Mouse (Mus musculus) urinary bladder, postnatal 36 days (tissue): ENCODE measurements at regions not wholly inside any gene's neighbourhood (a gene's known extent, or its start where the extent isn't known, plus 50 kb on each side); places are given as distances from the start of the nearest gene placed in this dataset.

Source experiments
- DNase-seq, 2 experiments: peaks; one replicate each; pipeline ENCODE4 v3.0.0; 2022; ENCODE audit warnings: low spot score in 2 of 2, mixed read lengths in 1 of 2

DNA sequence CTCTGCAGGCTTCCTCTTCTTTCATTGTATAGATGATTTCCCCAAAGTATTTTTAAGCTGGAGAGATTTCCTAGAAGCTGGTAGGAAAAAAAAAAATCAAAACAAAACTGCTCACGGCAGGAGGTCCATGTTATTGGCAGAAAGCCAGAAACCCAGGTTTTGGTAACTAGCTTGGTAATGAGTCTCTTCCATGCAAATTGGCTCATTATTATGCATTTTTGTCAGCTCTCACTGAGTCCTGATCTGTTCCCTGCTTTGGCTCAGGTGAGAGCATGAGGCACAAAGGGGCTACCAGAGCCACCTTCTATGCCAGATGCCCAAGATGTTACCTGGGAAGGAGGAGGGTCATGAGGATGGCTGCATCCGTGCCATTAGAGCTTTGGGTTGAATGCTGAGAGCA, 146.3 kb upstream of the Vstm2b start:
- DNase-seq: no peak

DNA sequence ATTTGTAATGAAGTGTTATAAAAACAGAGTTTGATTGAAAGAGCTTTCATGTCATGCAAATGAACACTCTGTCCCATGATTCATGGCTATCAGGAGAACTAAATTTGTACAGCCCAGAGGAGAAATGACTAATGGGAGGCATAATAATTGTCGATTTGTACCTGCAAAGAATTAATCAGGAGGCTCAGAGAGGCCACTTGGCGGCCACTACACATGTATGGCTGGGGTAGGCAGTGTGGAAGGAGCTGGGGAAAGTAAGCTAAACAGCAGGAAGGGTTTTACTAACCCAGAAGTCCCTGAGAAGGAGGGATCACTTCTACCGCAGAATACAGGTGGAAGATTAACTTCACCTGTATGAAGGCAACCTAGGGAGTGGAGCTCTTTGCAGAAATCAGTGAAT, 145.9 kb upstream of the Vstm2b start:
- DNase-seq: no peak

DNA sequence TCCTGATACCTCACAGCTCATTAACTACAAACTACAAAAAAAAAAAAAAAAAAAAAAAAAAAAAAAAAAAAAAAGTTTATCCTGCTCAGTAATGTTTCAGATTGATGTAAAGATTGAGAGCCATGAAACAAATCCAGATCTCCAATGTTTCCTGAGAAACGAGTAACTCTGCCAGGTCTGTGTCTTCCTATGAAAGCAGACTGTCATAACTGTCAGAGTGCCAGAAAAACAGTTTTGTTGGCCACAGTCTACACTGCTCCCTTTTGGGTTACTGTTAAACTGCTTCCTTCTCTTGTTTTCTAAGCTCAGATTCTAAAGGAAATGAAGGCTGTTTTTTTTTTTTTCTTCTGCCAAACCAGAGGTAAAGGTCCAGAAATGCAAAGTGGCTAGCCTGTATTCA, 144.6 kb upstream of the Vstm2b start:
- DNase-seq: no peak

DNA sequence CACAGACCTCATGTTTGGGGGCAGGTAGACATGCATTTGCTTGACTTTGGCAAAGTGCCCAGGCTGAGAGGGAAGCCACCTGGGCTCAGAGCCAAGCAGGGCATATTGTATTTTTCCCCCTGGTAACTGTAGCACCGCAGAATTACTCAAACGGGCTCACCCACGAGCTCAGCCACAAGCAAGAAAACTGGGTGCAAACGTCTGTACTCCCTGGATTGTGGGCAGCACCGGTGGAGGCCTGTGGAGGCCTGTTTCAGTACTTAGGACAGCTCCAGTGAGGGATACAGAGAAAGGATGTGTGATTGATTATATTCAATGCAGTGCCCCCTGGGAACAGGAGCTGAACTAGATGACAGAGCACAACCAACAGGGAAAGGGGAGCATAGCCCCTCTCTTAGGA, 135.6 kb upstream of the Vstm2b start:
- no peak for DNase-seq

DNA sequence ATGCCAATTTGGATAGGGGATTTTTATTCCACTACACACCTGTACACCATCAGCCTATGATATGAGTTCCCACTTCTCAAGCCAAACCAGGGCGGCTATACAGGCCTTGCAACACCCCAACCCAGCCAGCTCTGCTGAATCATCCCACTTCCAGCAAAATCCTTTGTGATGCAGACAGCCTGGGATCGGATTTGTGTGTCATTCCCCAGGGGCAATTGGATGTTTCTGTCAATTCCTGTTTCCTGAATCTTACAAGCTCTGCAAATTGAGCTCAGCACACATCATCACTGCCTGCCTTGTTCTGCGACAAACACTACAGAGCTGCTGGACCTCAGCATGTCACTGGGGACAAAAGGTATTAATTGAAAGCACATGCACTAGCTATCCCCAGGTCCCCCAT, 132.0 kb upstream of the Vstm2b start:
- no peak for DNase-seq

DNA sequence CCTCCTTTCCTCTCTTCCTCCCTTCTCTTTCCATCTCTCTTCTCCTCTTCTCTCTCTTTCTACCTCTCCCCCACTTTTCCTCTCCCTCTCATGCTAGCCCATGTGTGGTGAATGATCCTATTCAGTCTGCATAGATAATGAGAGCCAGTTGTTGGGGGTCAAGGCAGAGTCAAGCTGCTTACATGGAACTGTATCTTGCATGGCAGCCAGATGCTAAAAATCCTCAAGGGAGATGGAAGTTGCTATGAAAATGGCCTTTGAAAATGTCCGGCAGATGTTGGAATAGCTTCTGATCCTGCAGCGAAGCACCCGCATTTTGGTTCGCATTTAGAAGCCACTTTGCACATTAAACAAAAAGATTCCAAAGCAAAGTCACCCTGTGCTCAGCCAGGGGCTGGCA, 121.9 kb upstream of the Vstm2b start:
- no peak for DNase-seq

DNA sequence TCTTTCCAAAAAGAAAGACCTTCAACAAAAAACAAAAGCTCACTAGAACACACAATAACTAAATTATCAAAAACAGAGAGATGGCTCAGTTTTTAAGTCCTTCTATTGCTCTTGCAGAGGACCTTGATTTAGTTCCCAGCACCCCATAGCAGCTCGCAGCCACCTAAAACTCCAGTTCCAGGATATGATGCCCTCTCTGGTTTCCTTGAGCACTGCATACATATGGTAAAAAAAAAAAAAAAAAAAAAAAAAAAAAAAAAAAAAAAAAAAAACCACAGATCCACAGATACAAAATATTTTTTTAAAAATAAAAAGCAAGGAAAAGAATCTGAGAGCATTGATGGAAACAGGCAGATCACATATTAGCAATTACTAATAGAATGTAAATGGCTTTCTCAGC, 113.2 kb upstream of the Vstm2b start:
- no peak for DNase-seq

DNA sequence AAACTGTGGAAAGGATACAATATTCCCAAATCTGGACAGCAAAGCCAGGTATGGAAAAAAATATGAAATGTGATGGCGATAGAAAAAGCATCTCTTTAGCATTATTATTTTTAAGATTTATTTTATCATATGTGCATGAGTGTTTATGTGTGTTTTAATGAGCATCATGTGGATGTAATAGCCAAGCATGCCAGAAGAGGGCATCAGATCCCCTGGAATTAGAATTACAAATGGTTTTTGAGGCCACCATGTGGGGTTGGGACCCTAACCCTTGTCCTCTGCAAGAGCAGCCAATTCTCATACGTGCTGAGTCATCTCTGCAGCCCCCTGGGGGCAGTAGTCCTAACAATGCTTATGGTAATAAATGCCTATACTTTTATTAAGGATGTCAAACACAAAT, 111.4 kb upstream of the Vstm2b start:
- no peak for DNase-seq

DNA sequence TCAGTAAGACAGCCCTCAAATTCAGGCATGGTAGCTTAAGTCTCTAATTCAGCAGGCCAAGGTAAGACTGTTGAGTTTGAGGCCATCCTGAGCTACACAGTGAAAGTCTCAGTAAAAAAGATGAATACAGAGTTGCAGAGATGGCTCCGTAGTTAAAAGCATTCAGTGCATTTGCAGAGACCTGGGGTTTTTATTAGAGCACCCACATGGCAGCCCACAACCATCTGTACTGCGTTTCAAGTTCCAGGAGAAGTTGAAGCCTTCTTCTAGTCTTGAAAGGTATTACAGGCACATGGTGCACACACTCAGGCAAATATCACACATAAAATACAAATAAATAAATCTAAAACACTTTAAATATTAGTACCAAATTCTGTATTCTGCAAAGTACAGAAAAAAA, 109.6 kb upstream of the Vstm2b start:
- no peak for DNase-seq

DNA sequence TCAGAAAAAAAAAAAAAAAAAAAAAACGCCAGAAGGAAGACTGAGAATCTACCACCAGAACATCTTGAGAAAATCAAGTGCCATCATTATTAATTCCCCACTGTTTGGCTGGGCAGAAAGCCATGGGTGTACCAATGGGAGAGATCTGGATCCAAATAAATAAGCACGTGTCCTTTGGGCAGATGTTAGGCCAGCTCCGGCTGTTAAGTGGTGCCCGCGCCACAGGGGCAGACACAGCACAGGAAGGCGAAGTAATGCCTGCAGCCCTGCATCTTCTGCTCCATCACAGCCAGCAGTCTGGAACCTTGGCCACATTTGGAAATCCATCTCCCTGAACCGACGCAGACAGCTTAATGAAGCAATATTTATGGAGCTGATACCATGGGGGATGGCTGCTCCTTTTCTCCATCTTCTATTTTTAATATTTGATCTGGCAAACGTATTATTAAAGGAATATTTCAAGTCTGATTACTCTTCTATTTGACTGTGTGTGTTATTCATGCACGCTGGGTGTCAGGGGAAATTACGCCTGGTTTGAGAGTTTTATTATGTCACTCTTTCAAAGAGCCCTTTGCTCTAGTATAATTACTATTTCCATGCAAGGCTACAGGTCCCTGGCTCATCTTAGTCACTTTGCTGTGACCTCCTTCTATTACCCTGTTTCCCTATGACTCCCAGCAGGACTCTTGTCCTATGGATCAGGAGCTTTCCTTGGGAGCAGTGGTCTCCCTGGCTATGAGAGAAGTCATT, 103.5 kb upstream of the Vstm2b start:
- DNase-seq: no peak

DNA sequence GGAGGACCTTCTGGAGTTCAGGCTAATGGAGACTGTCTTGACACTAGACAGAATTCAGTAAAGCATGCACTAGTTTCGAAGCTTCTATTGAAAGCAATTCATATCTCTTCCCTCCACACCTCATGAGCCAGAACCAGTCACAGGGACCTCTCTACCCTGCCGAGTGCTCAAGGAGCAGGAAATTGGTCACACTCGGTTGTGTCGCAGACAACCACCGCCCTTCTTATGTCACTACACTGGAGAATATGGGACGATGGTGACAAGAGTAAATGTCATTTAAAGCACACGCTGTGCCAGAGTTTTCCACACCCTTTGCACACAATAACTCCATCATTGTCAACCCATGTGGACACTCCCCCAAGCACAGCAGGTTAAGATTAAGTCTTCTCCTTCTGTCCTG, 98.3 kb upstream of the Vstm2b start:
- no peak for DNase-seq

DNA sequence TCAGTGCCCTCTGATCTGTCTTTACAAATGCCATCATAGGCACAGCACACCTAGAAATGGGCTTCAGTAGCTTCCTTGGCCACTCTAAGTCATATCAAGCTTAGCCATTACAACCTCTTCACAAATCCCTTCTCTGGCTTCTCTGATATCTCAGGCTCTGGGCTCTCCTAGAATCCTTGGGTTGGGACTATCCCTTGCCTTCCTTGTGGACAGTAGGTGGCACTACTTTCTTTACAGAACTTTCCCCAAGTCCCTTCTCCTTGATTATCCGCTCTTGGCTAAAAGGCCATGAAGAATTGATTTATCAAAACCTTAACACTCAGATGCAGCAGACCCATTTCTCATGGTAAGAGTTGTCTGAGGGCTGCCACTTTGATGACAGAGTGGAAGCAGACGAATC, 96.8 kb upstream of the Vstm2b start:
- no peak for DNase-seq

DNA sequence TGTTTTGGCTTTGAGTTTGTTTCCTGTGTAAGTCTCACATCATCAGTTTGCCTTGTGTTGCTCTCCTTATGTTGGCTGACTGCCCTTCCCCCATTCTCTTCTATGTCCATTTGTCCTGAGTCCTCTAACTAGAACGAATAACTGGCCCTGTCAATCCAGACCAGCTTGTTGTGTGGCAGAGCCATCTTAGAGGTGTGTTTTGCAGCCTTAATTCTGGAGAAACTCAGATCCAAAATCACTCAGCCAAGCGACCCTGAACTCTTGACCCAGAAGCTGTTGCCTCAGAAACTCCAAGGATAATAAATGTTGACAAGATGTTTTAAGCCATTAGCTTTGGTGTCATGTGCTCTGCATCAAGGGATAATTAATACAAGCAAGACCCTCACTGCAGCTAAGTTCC, 92.9 kb upstream of the Vstm2b start:
- no peak for DNase-seq

DNA sequence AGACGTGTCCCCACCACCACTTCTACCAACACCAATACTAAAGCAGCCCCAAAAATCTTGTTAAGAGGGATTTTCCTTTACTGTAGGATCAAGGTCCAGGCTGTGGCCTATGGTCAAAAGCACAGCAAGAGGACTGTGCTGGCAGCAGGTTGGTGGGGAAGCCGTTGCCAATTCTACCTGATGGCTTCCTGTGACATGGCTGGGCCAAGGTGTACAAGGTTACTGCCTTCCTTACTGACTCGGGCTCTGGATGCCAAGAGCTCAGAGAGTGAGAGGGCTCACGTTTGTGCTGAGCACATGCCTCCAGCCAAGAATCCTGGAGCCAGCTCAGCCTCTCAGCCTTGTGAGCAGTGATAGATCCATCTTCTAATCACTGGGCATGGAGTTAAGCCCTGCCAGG, 92.3 kb upstream of the Vstm2b start:
- no peak for DNase-seq

DNA sequence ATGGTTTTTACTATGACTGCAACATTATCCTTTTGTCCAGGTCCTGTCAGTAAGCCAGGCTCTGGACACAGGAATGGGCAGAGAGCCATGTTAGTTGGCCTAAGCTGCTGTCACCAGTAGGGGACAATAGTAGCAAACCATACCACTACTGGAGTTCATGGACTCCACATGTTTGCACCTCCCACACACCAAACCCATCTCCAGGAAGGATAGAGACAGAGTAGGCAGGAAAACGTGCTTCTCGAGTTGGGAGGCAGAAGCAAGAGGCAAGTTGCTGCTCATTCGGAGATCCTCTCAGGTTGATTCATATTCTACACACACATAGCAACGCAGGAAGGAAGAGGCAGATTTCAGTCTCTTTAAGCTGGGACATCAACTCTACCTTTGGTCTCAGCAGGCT, 85.2 kb upstream of the Vstm2b start:
- DNase-seq: no peak

DNA sequence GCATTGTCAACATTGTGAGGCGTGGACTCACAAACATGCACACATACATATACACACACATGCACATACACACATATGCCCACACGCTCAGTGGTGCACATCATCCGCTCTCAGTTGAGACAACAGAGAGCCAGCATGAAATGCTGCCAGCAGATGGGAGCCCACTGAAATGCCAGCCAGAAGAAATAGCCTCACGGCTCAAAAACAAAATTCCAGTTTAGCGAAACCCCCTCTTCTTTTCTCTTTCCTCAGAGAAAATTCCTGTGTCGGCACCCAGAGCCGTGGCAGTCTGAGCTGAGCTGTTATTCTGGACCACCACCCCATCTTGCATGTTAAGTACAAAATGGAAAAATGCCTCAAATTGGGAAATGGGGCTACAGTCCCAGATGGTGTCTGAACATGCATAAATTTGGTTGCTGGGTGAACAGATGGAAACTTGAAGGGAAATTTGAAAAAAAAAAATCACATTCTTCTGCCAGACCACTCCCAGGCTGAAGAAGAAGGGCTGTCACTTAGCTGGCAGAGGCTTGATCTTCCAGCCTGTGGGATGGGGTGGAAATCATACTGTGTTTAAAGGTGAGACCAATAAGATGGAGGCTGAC, 72.9 kb upstream of the Vstm2b start:
- DNase-seq: no peak

DNA sequence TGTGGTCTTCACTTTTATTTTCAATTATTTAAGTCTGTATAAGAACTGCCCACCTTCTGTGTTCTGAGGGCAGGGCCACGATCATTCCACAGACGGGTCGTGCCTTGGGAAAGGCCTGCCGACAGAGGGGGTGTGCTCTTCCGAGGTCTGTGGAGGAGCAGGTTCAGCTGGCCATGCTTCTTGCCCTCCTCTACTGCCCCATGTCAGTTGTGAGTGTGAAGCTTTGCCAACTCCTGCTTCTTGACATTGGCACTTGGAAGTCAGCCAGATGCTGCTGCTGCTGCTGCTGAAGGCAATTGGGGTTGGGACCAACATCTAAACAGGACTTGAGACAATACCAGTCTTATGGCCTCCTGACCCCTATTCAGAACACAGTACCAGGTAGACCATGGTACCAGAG, 68.6 kb upstream of the Vstm2b start:
- no peak for DNase-seq

DNA sequence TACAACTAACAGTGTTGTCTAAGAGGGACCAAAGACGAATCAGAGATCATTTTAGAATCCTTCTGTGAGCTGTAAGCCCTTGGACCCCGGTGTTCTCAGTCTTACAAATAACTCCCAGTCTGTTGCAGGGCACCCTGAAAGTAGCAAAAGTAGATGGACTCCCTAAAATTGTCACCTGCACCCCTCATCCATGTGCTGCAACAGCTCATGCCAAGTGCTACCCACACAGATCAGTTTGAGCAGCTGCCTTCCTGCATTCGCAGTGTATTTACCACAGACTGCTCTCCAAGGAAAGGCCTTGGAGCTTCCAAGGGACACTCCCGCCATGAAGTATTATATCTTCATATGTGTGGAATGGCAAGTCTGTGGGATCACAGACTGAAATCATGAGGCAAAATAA, 66.5 kb upstream of the Vstm2b start:
- no peak for DNase-seq

DNA sequence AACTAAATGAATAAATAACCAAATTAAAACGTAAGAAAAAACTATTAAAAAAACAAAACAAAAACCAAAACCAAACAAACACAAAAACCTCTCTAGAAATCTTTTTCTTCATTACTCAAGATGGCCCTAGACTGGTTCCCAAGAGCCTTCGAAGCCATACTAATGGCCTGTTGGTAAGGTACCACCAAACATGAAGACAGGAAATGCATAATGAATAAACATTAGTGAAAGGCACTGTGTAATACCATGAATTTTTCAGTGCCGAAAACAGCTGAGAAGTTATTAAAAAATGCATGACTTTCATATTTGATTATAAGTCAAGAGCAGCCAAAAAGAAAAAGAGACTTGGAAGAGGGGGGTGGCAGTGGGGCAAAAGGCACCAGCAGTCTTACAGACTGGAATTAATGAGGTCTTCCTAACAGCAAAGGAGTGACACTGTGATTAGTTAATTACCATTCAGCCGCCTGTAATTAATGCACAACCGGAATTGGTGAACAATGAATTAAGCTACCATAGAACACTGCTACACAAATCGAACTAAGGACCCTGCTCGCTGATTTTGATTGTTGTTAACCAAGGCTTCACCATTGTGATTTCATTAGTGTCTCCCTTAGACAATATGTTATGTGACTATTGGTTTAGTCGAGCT, 55.7 kb upstream of the Vstm2b start:
- no peak for DNase-seq

DNA sequence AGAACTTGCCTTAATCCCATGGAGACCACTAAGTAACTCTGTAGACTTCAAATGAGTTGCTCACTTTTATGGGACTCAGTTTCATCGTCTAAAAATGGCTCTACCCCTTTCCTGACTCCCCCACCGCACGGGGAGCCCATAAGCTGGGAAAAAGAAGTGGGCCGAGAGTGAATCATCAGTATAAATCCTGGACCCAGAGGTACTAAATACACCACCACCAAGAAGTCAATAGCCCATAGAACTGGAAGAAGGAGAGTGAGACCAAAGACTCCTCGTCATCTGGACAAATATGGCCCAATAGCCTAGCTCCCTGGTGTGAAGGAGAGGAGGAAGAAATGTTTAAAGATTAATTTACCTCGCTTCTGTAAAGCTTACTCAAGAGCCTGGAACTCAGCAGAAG, 51.6 kb upstream of the Vstm2b start:
- DNase-seq: no peak
